Mouse (Mus musculus): ENCODE data around the gene Aff4. TPM values are rescaled to one million over a fixed set of nuclear protein-coding genes. Genes with fewer than 3 reads are reported as not detected.

The Aff4 gene
- polyA plus RNA-seq, 1 experiment from 2014 or later, result 47.8 TPM

- H3K27me3 ChIP-seq (ENCODE audit: control insufficient read depth, insufficient read depth, low read length), result peaks cover 22% of the 10 kb centered on the region
These were observed 106.1 kb downstream of the Aff4 start, which contains the start of the genes Gm10447 and Shroom1 for GRCm38 (mm10) chr11:53456474-53457371. Gene Gm10447 (minus strand): TSS chr11:53457110. Gene Shroom1 (plus strand): TSS chr11:53457205.

DNA sequence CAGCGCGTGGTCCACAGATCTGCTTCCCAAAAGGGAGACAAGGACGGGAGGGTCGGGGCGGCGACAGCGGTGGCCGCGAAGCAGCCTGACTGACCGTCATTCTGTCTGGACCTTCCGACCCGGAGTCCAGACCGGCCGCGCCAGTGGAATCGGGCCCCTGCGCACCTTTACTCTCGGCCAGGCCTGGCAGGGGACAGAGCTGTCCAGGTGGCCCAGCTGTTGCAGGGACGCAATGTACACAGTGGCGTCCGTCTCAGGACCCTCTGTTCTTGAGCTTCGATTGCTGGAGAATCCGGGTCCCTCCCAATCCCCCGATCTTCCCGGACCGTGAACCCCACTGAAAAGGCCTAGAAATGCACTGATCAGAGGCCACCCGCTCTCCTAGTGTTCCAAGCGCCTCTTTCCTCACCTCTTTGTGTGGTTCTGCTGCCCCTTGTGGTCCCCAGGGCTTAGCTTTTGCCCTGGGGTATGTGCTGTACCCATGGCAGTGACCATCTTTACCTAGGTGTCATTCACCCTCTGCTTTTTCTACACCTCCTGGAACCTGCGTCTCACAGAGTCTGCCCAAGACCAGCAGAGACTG lies 106.8 kb downstream of the Aff4 start:
- peak overlapping the region; percentile 61 for H3K4me2 ChIP-seq (ENCODE audit: low read depth)
- 6% methylated on average over 29 of the region's 29 CpGs for WGBS
- H3K9me3 ChIP-seq (ENCODE audit: control insufficient read depth, low read length), result no peaks in the 10 kb centered on the region
- H3K9ac ChIP-seq (ENCODE audit: low read length), result peak overlapping the region; percentile 39; the same call in 1 of the 2 replicates
- peak overlapping the region; percentile 41 for H3K4me3 ChIP-seq (ENCODE audit: low read depth, low read length)
- H3K36me3 ChIP-seq (ENCODE audit: control insufficient read depth, insufficient read depth, low read length), result no peaks in the 10 kb centered on the region
- no peak for ATAC-seq (ENCODE audit: insufficient read depth, low FRiP score, low TSS enrichment)
- H3K27me3 ChIP-seq (ENCODE audit: control insufficient read depth, insufficient read depth, low read length), result peaks cover 30% of the 10 kb centered on the region
- DNase-seq (ENCODE audit: low spot score), result no peak
- no peaks in the 10 kb centered on the region for H3K4me1 ChIP-seq (ENCODE audit: control insufficient read depth, insufficient read depth, low read length)
- H3K27ac ChIP-seq (ENCODE audit: low read depth, low read length), result no peak overlapping the region

More at GRCm38 (mm10) chr11:53456474-53457371, 106.1 kb downstream of the Aff4 start, which contains the start of the genes Gm10447 and Shroom1:
- Histone ChIP-seq H3K9me3 (ENCODE audit: control insufficient read depth, low read length) (no peaks in the 10 kb centered on the region), H3K4me2 (ENCODE audit: low read depth) (peak within 1 kb of the TSS; percentile 61), H3K4me1 (ENCODE audit: control insufficient read depth, insufficient read depth, low read length) (no peaks in the 10 kb centered on the region), H3K27ac (ENCODE audit: low read depth, low read length) (no peak within 1 kb of the TSS), H3K9ac (ENCODE audit: low read length) (peak within 1 kb of the TSS; percentile 39; the same call in 1 of the 2 replicates), H3K4me3 (ENCODE audit: low read depth, low read length) (peak within 1 kb of the TSS; percentile 41), H3K36me3 (ENCODE audit: control insufficient read depth, insufficient read depth, low read length) (no peaks in the 10 kb centered on the region)
- ATAC-seq (ENCODE audit: insufficient read depth, low FRiP score, low TSS enrichment) (no peak; the same call in 1 of the 2 replicates), DNase-seq (ENCODE audit: low spot score) (peak; percentile 63)
- WGBS, result 5% methylated on average over 42 of the region's 42 CpGs

GRCm38 (mm10) chr11:53458996-53459395 lies 108.4 kb downstream of the Aff4 start:
- Histone ChIP-seq H3K4me1 (ENCODE audit: control insufficient read depth, insufficient read depth, low read length) (no peaks in the 10 kb centered on the region), H3K4me3 (ENCODE audit: low read depth, low read length) (no peak overlapping the region), H3K4me2 (ENCODE audit: low read depth) (no peak overlapping the region), H3K9ac (ENCODE audit: low read length) (no peak overlapping the region), H3K27me3 (ENCODE audit: control insufficient read depth, insufficient read depth, low read length) (peaks cover 45% of the 10 kb centered on the region), H3K36me3 (ENCODE audit: control insufficient read depth, insufficient read depth, low read length) (no peaks in the 10 kb centered on the region), H3K27ac (ENCODE audit: low read depth, low read length) (no peak overlapping the region), H3K9me3 (ENCODE audit: control insufficient read depth, low read length) (no peaks in the 10 kb centered on the region)
- 71% methylated on average over 3 of the region's 3 CpGs for WGBS
- ATAC-seq (ENCODE audit: insufficient read depth, low FRiP score, low TSS enrichment) (no peak), DNase-seq (ENCODE audit: low spot score) (no peak)

DNA sequence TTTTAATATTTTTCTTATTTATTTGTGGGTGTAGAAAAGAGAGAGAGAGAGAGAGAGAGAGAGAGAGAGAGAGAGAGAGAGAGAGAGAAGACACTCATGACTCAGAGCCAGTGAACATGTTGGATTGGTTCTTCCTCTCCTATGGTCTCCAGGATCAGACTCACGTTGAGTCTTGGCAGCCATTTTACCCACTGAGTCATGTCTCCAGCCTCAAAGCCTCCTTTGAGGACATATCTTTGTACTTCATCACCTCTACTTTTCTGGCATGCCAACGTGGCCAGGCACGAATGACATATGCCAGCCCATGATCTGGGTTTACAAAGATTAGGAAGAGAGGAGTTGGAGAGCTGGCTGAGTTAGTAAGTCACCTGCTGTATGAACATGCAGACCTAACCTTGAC lies 109.6 kb downstream of the Aff4 start:
- no peaks in the 10 kb centered on the region for H3K36me3 ChIP-seq (ENCODE audit: control insufficient read depth, insufficient read depth, low read length)
- DNase-seq (ENCODE audit: low spot score) (no peak), ATAC-seq (ENCODE audit: insufficient read depth, low FRiP score, low TSS enrichment) (no peak)
- no peak overlapping the region for H3K9ac ChIP-seq (ENCODE audit: low read length)
- no peaks in the 10 kb centered on the region for H3K4me1 ChIP-seq (ENCODE audit: control insufficient read depth, insufficient read depth, low read length)
- H3K4me3 ChIP-seq (ENCODE audit: low read depth, low read length), result no peak overlapping the region
- H3K27ac ChIP-seq (ENCODE audit: low read depth, low read length), result no peak overlapping the region
- peaks cover 55% of the 10 kb centered on the region for H3K27me3 ChIP-seq (ENCODE audit: control insufficient read depth, insufficient read depth, low read length)
- no peak overlapping the region for H3K4me2 ChIP-seq (ENCODE audit: low read depth)
- no peaks in the 10 kb centered on the region; the same call in 1 of the 2 replicates for H3K9me3 ChIP-seq (ENCODE audit: control insufficient read depth, low read length)
- WGBS, result 86% methylated on average over 3 of the region's 3 CpGs

- Histone ChIP-seq H3K36me3 (ENCODE audit: control insufficient read depth, insufficient read depth, low read length) (no peaks in the 10 kb centered on the region), H3K27ac (ENCODE audit: low read depth, low read length) (no peak overlapping the region), H3K4me3 (ENCODE audit: low read depth, low read length) (no peak overlapping the region), H3K4me2 (ENCODE audit: low read depth) (no peak overlapping the region), H3K27me3 (ENCODE audit: control insufficient read depth, insufficient read depth, low read length) (peaks cover 64% of the 10 kb centered on the region), H3K4me1 (ENCODE audit: control insufficient read depth, insufficient read depth, low read length) (peaks cover 2% of the 10 kb centered on the region; the same call in 1 of the 2 replicates), H3K9me3 (ENCODE audit: control insufficient read depth, low read length) (no peaks in the 10 kb centered on the region; the same call in 1 of the 2 replicates), H3K9ac (ENCODE audit: low read length) (no peak overlapping the region)
- no peak for ATAC-seq (ENCODE audit: insufficient read depth, low FRiP score, low TSS enrichment)
- no peak for DNase-seq (ENCODE audit: low spot score)
- WGBS, result 22% methylated on average over 5 of the region's 5 CpGs
These were observed 111.1 kb downstream of the Aff4 start for GRCm38 (mm10) chr11:53461727-53462126.

- no peaks in the 10 kb centered on the region for H3K36me3 ChIP-seq (ENCODE audit: control insufficient read depth, insufficient read depth, low read length)
- H3K9ac ChIP-seq (ENCODE audit: low read length), result 0 out of 2 replicates have a peak overlapping the region, but pooled peaks have one; percentile 3
- peaks cover 52% of the 10 kb centered on the region for H3K27me3 ChIP-seq (ENCODE audit: control insufficient read depth, insufficient read depth, low read length)
- no peak overlapping the region for H3K27ac ChIP-seq (ENCODE audit: low read depth, low read length)
- H3K4me1 ChIP-seq (ENCODE audit: control insufficient read depth, insufficient read depth, low read length), result peaks cover 5% of the 10 kb centered on the region
- peak overlapping the region; percentile 54 for H3K4me2 ChIP-seq (ENCODE audit: low read depth)
- 7% methylated on average over 55 of the region's 55 CpGs for WGBS
- ATAC-seq (ENCODE audit: insufficient read depth, low FRiP score, low TSS enrichment), result no peak
- no peaks in the 10 kb centered on the region; the same call in 1 of the 2 replicates for H3K9me3 ChIP-seq (ENCODE audit: control insufficient read depth, low read length)
- peak overlapping the region; percentile 34 for H3K4me3 ChIP-seq (ENCODE audit: low read depth, low read length)
- DNase-seq (ENCODE audit: low spot score), result peak; percentile 53
These were observed 113.2 kb downstream of the Aff4 start for GRCm38 (mm10) chr11:53463551-53464424.

DNA sequence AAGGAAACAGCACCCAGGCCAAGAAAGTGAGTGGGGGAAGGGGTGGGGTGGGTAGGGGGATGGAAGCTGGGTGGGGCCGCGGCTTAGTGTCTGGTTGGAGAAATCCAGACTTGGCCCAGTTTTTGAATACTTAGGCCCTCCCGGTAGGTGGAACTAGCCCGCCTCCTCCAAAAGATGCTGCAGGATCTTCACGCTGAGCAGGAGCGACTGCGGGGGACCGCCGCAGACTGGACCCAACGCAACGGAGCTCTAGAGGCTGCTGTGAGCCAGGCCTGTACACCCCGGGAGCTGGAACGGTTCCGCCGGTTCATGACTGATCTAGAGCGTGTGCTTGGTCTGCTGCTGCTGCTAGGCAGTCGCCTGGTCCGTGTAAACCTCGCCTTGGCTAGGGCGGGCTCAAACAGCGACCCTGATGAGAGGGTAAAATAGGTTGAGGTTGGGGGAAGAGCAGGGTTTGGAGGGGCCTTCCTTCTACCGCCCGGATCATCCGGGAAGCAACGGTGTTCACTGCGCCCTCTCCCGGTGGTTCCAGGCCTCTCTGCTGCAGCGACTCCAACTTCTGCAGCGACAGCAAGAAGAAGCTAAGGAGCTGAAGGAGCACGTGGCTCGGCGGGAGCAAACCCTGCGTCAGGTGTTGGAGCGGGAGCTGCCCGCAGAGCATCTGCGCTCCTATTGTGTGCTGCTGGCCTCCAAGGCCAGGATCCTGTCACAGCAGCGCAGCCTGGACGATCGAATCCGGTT lies 115.8 kb downstream of the Aff4 start:
- peak overlapping the region; percentile 47 for H3K9ac ChIP-seq (ENCODE audit: low read length)
- 4% methylated on average over 40 of the region's 40 CpGs for WGBS
- no peak overlapping the region for H3K27ac ChIP-seq (ENCODE audit: low read depth, low read length)
- ATAC-seq (ENCODE audit: insufficient read depth, low FRiP score, low TSS enrichment) (no peak), DNase-seq (ENCODE audit: low spot score) (peak; percentile 85)
- peaks cover 13% of the 10 kb centered on the region for H3K4me1 ChIP-seq (ENCODE audit: control insufficient read depth, insufficient read depth, low read length)
- peaks cover 54% of the 10 kb centered on the region for H3K27me3 ChIP-seq (ENCODE audit: control insufficient read depth, insufficient read depth, low read length)
- peak overlapping the region; percentile 26 for H3K4me3 ChIP-seq (ENCODE audit: low read depth, low read length)
- peak overlapping the region; percentile 44 for H3K4me2 ChIP-seq (ENCODE audit: low read depth)
- H3K9me3 ChIP-seq (ENCODE audit: control insufficient read depth, low read length), result no peaks in the 10 kb centered on the region; the same call in 1 of the 2 replicates
- H3K36me3 ChIP-seq (ENCODE audit: control insufficient read depth, insufficient read depth, low read length), result no peaks in the 10 kb centered on the region
